Mouse (Mus musculus) lung, embryonic 16.5 days (tissue): ENCODE results near the gene Rsc1a1. TPM values are rescaled to one million over a fixed set of nuclear protein-coding genes. Genes with fewer than 3 reads are reported as not detected.

ENCODE experiments used
- ATAC-seq: fragments of 200-750 bp; cut with Nextera tagmentation; 2 replicates; pipeline ENCODE4 v1.8.0; 2017; ENCODE audit warnings: low read depth, mild to moderate bottlenecking, moderate library complexity
- H3K27ac ChIP-seq: fragments of 300-500 bp; sonication (generic); 2 replicates; pipeline ENCODE4 v1.5.1; 2014; ENCODE audit warnings: mild to moderate bottlenecking, control low read depth, low read length
- H3K27me3 ChIP-seq: fragments of 300-500 bp; sonication (generic); 2 replicates; pipeline ENCODE4 v1.6.1; 2014; ENCODE audit warnings: low read depth, low read length, mixed read lengths; ENCODE audit not compliant: control insufficient read depth, insufficient read depth
- H3K36me3 ChIP-seq: fragments of 300-500 bp; sonication (generic); 2 replicates; pipeline ENCODE4 v1.6.1; 2014; ENCODE audit warnings: low read length; ENCODE audit not compliant: control insufficient read depth, insufficient read depth
- H3K4me1 ChIP-seq: fragments of 300-500 bp; sonication (generic); replicated peaks from 2 replicates; pipeline ENCODE4 v1.6.1; 2014; ENCODE audit warnings: low read length, mixed read lengths; ENCODE audit not compliant: control insufficient read depth, insufficient read depth
- H3K4me2 ChIP-seq: fragments of 300-500 bp; sonication (generic); 2 replicates; pipeline ENCODE4 v1.6.1; 2014; ENCODE audit warnings: low read depth, low read length, control low read depth
- H3K4me3 ChIP-seq: fragments of 300-500 bp; sonication (generic); 2 replicates; pipeline ENCODE4 v1.5.1; 2014; ENCODE audit warnings: mild to moderate bottlenecking, low read length, control low read depth
- H3K9ac ChIP-seq: fragments of 300-500 bp; sonication (generic); 2 replicates; pipeline ENCODE4 v1.6.1; 2014; ENCODE audit warnings: low read length, control low read depth
- H3K9me3 ChIP-seq: fragments of 300-500 bp; sonication (generic); 2 replicates; pipeline ENCODE4 v1.6.1; 2016; ENCODE audit warnings: low read length; ENCODE audit not compliant: control insufficient read depth
- WGBS: fragments of 180-500 bp; shearing (Covaris S2); extraction: QIAGEN DNeasy Blood & Tissue Kit; methylation state at CpG from one replicate; pipeline ENCODE4 v1.1.7; 2014; 5-methylcytosine and 5-hydroxymethylcytosine counted together
- polyA plus RNA-seq: library from polyadenylated mRNA; unstranded; fragments of >200 nt; fragmentation: Nextera tagmentation; extraction: Ambion mirVana; gene quantifications from 2 replicates; pipeline ENCODE4 v1.2.1, GENCODE M21; 2015

Rsc1a1 gene
- polyA plus RNA-seq, 1 experiment from 2014 or later = not detected

DNA sequence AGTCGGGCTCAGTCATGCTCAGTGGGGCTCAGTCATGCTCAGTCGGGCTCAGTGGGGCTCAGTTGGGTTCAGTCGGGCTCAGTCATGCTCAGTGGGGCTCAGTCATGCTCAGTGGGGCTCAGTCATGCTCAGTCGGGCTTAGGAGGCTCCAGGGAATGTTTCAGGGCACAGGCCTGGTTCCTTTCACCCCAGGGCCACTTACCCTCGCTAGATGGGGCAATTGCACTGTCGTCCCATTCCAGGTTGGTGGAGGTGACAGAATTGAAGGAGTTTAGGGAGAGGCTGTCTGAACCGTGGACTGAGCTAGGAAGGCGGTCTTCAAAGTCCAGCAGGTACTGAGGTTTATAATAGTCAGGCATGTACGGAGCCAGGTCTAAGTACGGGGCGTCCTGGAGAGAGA is 45.9 kb downstream of the Rsc1a1 start:
- no peak for ATAC-seq
- Histone ChIP-seq H3K27me3 (no peaks in the 10 kb centered on the region), H3K4me1 (peaks cover 21% of the 10 kb centered on the region; the same call in 1 of the 2 replicates), H3K27ac (no peak overlapping the region), H3K9me3 (no peaks in the 10 kb centered on the region), H3K36me3 (peaks cover 23% of the 10 kb centered on the region), H3K9ac (no peak overlapping the region), H3K4me3 (no peak overlapping the region), H3K4me2 (no peak overlapping the region)
- 69% methylated on average over 11 of the region's 11 CpGs for WGBS

DNA sequence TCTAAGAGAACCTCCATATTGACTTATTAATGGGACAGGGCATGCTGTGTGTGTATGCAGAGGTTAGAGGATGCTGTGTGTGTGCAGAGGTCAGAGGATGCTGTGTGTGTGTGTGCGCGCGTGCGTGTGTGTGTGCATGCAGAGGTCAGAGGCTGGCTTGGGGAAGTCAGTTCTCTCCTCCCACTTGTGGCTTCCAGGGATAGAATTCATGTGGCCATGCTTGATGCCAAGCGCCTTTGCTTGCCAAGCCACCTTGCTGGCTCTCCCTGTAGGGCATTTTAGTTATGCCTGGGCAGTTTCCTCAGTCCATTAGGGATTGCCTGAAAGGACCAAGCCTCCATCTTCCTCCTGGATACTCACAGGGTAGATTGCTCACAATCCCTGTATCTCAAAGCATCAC is 48.7 kb downstream of the Rsc1a1 start:
- H3K4me2 ChIP-seq = no peak overlapping the region
- no peak overlapping the region for H3K27ac ChIP-seq
- no peak overlapping the region for H3K9ac ChIP-seq
- H3K4me3 ChIP-seq = no peak overlapping the region
- no peaks in the 10 kb centered on the region for H3K4me1 ChIP-seq
- H3K36me3 ChIP-seq = peaks cover 41% of the 10 kb centered on the region
- H3K27me3 ChIP-seq = no peaks in the 10 kb centered on the region
- no peak for ATAC-seq
- H3K9me3 ChIP-seq = no peaks in the 10 kb centered on the region
- WGBS = 97% methylated on average over 5 of the region's 5 CpGs

DNA sequence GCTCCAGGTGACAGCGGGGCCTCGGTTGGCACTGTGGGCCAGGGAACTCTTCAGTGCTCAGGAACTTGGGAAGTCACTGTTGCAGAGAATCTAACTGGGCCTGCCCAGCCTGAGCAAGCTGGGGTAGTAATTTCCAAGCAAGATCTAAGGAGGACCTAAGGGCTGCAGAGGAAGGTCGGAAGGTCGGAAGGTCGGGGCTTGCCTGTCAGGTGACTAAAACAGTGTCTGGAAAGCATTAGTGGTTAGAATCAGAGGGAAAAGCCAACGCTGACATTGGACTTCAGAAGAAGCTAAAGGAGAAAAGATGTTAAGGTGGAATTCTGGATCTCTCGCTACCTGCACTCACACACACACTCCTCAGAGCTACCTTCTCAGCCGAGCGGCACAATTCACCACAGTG is 49.4 kb downstream of the Rsc1a1 start:
- Histone ChIP-seq H3K4me3 (no peak overlapping the region), H3K27me3 (no peaks in the 10 kb centered on the region), H3K4me2 (no peak overlapping the region), H3K9me3 (no peaks in the 10 kb centered on the region), H3K9ac (no peak overlapping the region), H3K4me1 (no peaks in the 10 kb centered on the region), H3K36me3 (peaks cover 44% of the 10 kb centered on the region), H3K27ac (no peak overlapping the region)
- no peak for ATAC-seq
- WGBS = 83% methylated on average over 9 of the region's 9 CpGs

Other genes with a start within 250 kb of the Rsc1a1 start
- gene Srarp, start 249.5 kb downstream of the Rsc1a1 start, polyA plus RNA-seq = not detected in 2 replicates
- 30.6 and 30.8 TPM in 2 replicates for gene Zbtb17, start 240.9 kb downstream of the Rsc1a1 start, polyA plus RNA-seq
- gene Spen, start 147.0 kb downstream of the Rsc1a1 start, polyA plus RNA-seq = 6.9 and 7.4 TPM in 2 replicates
- 71.4 and 76.1 TPM in 2 replicates for gene Fblim1, start 79.5 kb downstream of the Rsc1a1 start, polyA plus RNA-seq
- 0.99 and 1.1 TPM in 2 replicates for gene Tmem82, start 67.0 kb downstream of the Rsc1a1 start, polyA plus RNA-seq
- 0.18 and 0.20 TPM in 2 replicates for gene Slc25a34, start 61.8 kb downstream of the Rsc1a1 start, polyA plus RNA-seq
- gene Plekhm2, start 20.7 kb downstream of the Rsc1a1 start, polyA plus RNA-seq = 5.7 and 6.9 TPM in 2 replicates
- gene Ddi2, start 37.8 kb upstream of the Rsc1a1 start, polyA plus RNA-seq = 18.1 and 18.3 TPM in 2 replicates
- gene Agmat, start 61.1 kb upstream of the Rsc1a1 start, polyA plus RNA-seq = 0.21 and 1.4 TPM in 2 replicates
- 4.3 and 4.7 TPM in 2 replicates for gene Dnajc16, start 105.3 kb upstream of the Rsc1a1 start, polyA plus RNA-seq
- gene Casp9, start 108.0 kb upstream of the Rsc1a1 start, polyA plus RNA-seq = 23.9 and 24.6 TPM in 2 replicates
- gene Cela2a, start 140.6 kb upstream of the Rsc1a1 start, polyA plus RNA-seq = not detected in 2 replicates
- gene Ctrc, start 160.8 kb upstream of the Rsc1a1 start, polyA plus RNA-seq = not detected in 2 replicates
- 97.5 and 98.0 TPM in 2 replicates for gene Efhd2, start 189.3 kb upstream of the Rsc1a1 start, polyA plus RNA-seq